8 mouse cellular contexts compared by ENCODE assay signal in the genomic region with DNA sequence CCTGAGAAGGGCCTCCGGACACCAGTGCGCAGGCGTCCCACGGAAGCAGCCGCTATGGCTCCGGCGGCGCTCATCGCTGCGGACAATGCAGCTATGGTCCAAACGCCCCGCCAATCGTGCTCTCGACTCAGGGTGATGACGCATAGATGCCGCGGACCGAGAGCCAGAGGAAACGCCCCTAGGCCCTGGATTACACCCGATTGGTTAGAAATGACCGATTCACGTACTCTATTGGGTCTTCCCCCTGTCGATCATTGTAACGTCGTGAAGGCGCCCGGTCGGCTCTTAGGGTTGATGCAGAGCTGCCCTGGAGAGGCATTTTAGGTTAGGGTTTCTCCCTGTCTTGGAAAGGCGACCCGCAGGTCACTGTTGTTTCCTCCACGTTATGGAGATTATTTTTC. TPM values are rescaled to one million over a fixed set of nuclear protein-coding genes. Genes with fewer than 3 reads are reported as not detected.
A peak's percentile ranks its signal among the peaks of the same experiment; 100 is the strongest.
DNase-seq lines count a peak whose midpoint lies in the region; ATAC-seq lines count a peak whose summit lies in the region.

A gene (minus strand): TSS at position 179 of the 401 bp plus-strand sequence.

- no peaks in the 10 kb centered on the region for H3K9me3 ChIP-seq in forebrain, embryonic 14.5 days (replicated peaks; ENCODE audit: control insufficient read depth, low read length)
- no peaks in the 10 kb centered on the region for H3K9me3 ChIP-seq in liver, embryonic 15.5 days (replicated peaks)
- H3K9me3 ChIP-seq in neural tube, embryonic 11.5 days (ENCODE audit: control insufficient read depth, low read length): no peaks in the 10 kb centered on the region

- peak; percentile 100 for ATAC-seq in forebrain, embryonic 14.5 days
- peak; percentile 99 for ATAC-seq in liver, embryonic 15.5 days (ENCODE audit: insufficient read depth)
- peak; percentile 99 for ATAC-seq in neural tube, embryonic 11.5 days (ENCODE audit: insufficient read depth, low FRiP score, low TSS enrichment)

- peak within 1 kb of the TSS; percentile 71 for H3K4me2 ChIP-seq in forebrain, embryonic 14.5 days (ENCODE audit: low read length)
- peak within 1 kb of the TSS; percentile 81 for H3K4me2 ChIP-seq in liver, embryonic 15.5 days
- H3K4me2 ChIP-seq in neural tube, embryonic 11.5 days (ENCODE audit: low read depth): peak within 1 kb of the TSS; percentile 66

- H3K27ac ChIP-seq in forebrain, embryonic 14.5 days (ENCODE audit: low read depth, low read length): peak within 1 kb of the TSS; percentile 96
- H3K27ac ChIP-seq in liver, embryonic 15.5 days (replicated peaks): peak within 1 kb of the TSS; percentile 89
- peak within 1 kb of the TSS; percentile 97 for H3K27ac ChIP-seq in neural tube, embryonic 11.5 days (ENCODE audit: low read depth, low read length)

- peaks cover 17% of the 10 kb centered on the region for H3K36me3 ChIP-seq in forebrain, embryonic 14.5 days (ENCODE audit: control insufficient read depth, insufficient read depth, low read length)
- no peaks in the 10 kb centered on the region; the same call in 1 of the 2 replicates for H3K36me3 ChIP-seq in liver, embryonic 15.5 days (replicated peaks)
- no peaks in the 10 kb centered on the region for H3K36me3 ChIP-seq in neural tube, embryonic 11.5 days (ENCODE audit: control insufficient read depth, insufficient read depth, low read length)

- H3K27me3 ChIP-seq in forebrain, embryonic 14.5 days (replicated peaks; ENCODE audit: control insufficient read depth, insufficient read depth, low read length): no peaks in the 10 kb centered on the region
- no peaks in the 10 kb centered on the region for H3K27me3 ChIP-seq in liver, embryonic 15.5 days
- H3K27me3 ChIP-seq in neural tube, embryonic 11.5 days (ENCODE audit: control insufficient read depth, insufficient read depth, low read length): no peaks in the 10 kb centered on the region

- peak; percentile 99 for DNase-seq in MN1 (ENCODE audit: low spot score)
- peak; percentile 97 for DNase-seq in cerebellum, adult 11-12 months
- peak; percentile 99 for DNase-seq in forebrain, embryonic 14.5 days (ENCODE audit: low spot score)
- peak; percentile 97 to 98 for DNase-seq in heart, postnatal 10 days
- peak; percentile 93 to 96 for DNase-seq in kidney, postnatal 4 days
- DNase-seq in neural tube, embryonic 11.5 days (ENCODE audit: low spot score): peak; percentile 97
- peak; percentile 95 for DNase-seq in testis, postnatal 14 days (ENCODE audit: low spot score)

- intact Hi-C loops in heart, postnatal 10 days (cut with DNase I): loop anchor here (2.0 kb wide), 1 partner anchor 52 kb away; a partner anchor contains a TSS

- H3K4me3 ChIP-seq in forebrain, embryonic 14.5 days (ENCODE audit: low read depth, low read length): peak within 1 kb of the TSS; percentile 52
- H3K4me3 ChIP-seq in liver, embryonic 15.5 days (replicated peaks): peak within 1 kb of the TSS; percentile 94
- peak within 1 kb of the TSS; percentile 71 for H3K4me3 ChIP-seq in neural tube, embryonic 11.5 days (ENCODE audit: low read depth, low read length)

- H3K9ac ChIP-seq in forebrain, embryonic 14.5 days (ENCODE audit: low read length): peak within 1 kb of the TSS; percentile 75
- peak within 1 kb of the TSS; percentile 78 for H3K9ac ChIP-seq in liver, embryonic 15.5 days
- peak within 1 kb of the TSS; percentile 80 for H3K9ac ChIP-seq in neural tube, embryonic 11.5 days (ENCODE audit: low read length)

- WGBS in forebrain, embryonic 14.5 days: under 1% methylated on average over 31 of the region's 31 CpGs
- under 1% methylated on average over 31 of the region's 31 CpGs for WGBS in liver, embryonic 15.5 days (ENCODE audit: insufficient replicate concordance)
- WGBS in neural tube, embryonic 11.5 days: under 1% methylated on average over 31 of the region's 31 CpGs

- 0 out of 2 replicates have a peak, but pooled peaks cover 3% of the 10 kb centered on the region for H3K4me1 ChIP-seq in forebrain, embryonic 14.5 days (ENCODE audit: control insufficient read depth, insufficient read depth, low read length)
- H3K4me1 ChIP-seq in liver, embryonic 15.5 days (replicated peaks): peaks cover 17% of the 10 kb centered on the region
- H3K4me1 ChIP-seq in neural tube, embryonic 11.5 days (ENCODE audit: control insufficient read depth, insufficient read depth, low read length): no peaks in the 10 kb centered on the region

RNA-seq across cellular contexts. Expression of the gene that starts here (rescaled TPM):
- 90.1 and 114 TPM in 2 replicates for polyA plus RNA-seq in forebrain, embryonic 14.5 days (2014; fragmentation: Nextera tagmentation; extraction: Ambion mirVana)
- 100 to 1,000 TPM; 103 to 108 TPM for total RNA-seq in heart, postnatal 10 days (2021)
- 37.6 and 38.8 TPM in 2 replicates for polyA plus RNA-seq in liver, embryonic 15.5 days (2015; fragmentation: Nextera tagmentation; extraction: Ambion mirVana)
- polyA plus RNA-seq in neural tube, embryonic 11.5 days (2014; fragmentation: Nextera tagmentation; extraction: Ambion mirVana): 118 and 127 TPM in 2 replicates

Comparison
In these comparisons a context has a peak if more than half of its experiments do, and no peak if none do; other contexts are left out.
1. Peak in every context shown above with its lines: DNase-seq, ATAC-seq, H3K4me3 ChIP-seq and H3K27ac ChIP-seq.